Mouse (Mus musculus) urinary bladder, postnatal 25 days (tissue): ENCODE data around the gene Cd9.
"Not testable (repeated sequence)": the region's sequence is repeated elsewhere in the genome, so short reads cannot be mapped to it uniquely, and the experiment has no call there.

ENCODE experiments used
- DNase-seq: peaks from one replicate; pipeline ENCODE4 v3.0.0; 2022; ENCODE audit warnings: low spot score

Gene Cd9

DNA sequence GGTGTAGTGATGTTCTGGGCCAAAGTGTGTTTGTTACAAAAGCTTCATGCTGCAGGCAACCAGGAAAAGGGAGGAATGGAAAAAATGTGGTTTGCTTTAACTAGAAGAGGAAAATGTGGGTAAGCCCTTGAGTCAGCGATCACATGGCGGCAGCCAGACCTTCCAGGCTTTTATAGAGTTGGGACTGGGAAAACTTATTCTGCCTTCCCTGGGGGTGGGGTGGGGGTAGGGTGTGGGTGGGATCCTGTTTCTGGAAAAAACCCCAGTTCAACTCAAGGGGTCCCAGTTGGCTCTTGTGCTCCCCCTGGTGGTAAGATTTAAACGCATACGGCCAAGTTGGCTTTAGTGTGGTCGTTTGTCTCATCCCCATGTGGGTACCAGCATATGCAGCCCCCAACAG, 3.5 kb upstream of the Cd9 start:
- no peak for DNase-seq

DNA sequence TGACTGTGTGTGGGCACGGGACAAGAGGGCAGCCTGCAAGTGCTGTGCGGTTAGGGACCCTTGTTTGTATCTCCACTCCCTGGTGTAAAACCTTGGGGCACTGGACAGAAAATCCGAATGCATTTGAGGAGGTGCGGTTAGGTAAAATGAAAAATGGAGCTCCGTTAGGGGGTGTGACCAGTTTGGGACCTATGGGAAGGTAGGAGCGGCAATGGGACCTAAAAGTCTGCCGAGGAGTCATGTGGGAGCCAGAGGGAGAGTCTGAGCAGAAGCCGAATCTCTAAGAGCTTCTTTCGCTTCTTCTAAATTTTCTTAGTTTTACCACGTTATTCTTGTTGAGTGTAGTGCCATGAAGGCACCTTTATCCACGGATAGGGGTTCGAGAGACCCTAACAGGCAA, 1.8 kb upstream of the Cd9 start:
- no peak for DNase-seq

DNA sequence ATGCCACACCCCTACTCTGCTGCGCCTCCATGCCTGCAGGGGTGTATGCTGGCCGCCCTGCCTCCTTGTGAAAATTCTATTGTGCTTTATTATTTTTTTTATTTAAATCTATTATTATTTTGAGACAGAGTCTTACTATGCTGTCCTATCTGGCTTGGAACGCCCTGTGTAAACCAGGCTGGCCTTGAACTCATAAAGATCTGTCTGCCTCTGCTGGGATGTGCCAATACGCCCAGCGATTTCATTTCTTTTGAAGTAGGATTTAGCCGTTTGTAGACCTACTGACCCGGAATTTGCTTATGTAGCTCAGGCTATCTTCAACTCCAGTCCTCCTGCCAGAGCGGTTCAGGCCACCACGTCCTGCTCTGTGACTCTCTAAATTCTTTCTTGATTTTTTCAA, 770 bp upstream of the Cd9 start:
- DNase-seq, result no peak

DNA sequence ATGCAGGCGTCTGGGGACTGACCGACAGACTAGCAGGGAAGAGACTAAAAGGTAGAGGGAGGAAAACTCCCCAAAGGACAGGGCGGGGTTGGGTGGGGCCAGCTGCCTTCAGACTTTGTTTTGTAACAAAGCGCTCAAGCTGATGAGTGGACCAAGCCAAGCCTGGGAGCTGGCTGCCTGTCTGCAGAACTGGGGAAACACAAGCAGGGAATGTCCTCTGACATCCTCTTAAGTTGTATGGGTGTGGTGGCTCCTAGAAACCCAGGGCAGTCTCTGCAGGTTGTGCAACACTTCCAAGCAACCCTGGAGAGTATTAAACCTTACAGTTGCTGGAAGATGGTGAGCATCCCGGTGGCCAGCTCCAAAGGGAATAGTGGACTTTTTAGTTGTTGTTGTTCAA, 1.4 kb downstream of the Cd9 start:
- no peak for DNase-seq

DNA sequence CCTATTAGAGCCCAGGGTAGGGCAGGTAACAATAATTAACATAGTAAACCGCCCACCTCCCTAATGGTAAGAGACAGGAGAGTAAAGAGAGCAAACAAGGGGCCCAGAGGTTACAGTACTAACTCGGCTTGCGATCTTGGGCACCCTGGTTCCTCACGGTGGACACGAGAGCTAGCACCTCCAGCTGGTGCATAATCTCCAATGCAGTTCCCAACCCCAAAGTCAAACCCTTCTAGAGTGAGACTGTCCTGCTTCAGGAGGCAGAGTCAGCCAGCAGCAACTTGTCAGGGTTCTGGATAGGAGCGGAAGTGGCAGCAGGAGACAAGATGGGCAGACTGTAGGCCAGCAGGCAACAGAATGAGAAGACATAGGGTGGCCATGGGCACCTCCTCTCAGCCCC, 1.9 kb downstream of the Cd9 start:
- DNase-seq, result no peak

DNA sequence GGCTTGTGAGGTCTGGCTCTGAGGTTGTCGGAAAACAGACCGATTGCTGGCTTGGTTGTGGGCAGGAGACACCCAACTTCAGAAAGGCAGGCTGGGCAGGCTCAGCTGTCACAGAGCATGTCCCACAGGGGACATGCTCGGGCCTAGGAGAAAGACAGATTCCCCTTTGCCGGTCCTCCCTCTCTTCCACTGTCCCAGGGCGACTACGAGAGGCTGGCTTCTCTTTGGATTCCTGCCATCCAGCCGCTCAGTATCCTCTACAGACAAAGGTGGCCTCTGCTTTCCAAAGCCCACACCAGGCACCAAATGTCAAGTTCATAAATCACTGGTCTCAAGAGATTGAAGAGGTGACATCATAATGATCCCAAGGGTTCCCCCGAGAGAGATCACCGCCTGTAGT, 2.6 kb downstream of the Cd9 start:
- no peak for DNase-seq

DNA sequence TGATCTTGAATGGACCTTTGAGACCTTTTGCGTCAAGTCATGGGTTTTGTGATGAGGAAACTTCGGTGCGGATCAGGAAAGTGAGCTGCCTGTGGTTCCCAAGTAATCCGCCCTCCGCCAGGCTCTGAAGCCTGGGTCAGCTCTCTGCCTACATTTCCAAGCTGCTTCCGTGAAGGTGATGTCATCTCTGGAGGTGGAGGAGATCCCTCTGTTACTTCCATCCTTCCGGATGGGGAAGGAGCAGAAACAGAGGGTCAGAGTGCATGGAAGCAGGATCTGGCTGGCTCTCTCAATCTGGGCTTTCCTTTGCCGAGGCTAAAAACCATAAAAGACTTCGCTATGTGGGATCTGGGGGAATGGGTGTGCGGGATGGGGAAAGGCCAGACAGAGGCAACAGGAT, 3.2 kb downstream of the Cd9 start:
- DNase-seq, result no peak

DNA sequence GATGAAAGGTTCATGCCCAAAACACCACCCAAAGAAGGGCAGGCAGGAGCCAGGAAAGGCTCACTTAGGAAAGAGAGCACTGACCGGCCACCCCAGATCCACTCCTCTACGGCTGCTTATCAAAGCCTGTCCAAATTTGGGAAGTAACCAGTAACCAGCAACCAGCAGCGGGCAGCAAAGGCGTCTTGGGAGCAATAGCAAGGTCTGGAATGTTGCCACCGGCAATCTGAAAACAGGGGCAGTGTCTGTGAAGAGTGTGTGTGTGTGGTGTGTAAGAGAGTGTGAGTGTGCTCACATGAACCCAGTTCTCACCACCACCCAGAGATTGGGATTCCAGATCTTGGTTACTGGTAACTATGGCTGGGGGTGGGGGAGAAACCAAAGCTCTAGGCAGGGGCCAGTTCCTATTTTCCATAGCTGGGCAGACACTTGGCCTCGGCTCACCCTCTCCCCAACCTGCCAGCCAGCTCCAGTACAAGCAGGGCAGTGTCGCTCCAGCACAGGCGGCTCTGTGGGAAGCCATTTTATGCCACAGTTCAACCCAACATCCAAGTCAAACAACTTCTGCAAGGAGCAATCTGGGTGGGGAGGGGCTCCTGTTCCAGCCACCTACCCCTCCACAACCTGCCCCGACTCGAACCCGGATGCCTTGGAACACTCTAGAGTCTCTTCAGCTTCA, 4.6 kb downstream of the Cd9 start:
- DNase-seq, result no peak

DNA sequence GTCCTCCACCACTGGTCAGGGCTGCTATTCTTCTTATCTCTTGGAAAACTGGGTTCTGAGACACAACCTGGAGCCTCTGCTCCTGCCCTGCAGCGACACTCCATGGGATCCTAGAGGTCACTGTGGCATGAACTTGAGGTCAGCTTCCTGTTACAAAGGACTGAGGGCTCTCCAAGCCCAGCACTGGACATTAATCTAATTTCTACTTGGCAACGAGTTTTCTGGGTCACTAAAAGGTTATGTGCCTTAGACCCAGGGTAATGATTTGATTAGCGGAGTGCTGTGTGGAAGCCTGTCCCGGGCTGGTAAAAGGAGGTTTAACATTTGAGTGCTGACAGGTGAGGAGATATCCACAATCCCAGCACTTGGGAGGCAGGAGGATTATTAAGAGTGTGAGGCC, 9.0 kb downstream of the Cd9 start:
- no peak for DNase-seq

DNA sequence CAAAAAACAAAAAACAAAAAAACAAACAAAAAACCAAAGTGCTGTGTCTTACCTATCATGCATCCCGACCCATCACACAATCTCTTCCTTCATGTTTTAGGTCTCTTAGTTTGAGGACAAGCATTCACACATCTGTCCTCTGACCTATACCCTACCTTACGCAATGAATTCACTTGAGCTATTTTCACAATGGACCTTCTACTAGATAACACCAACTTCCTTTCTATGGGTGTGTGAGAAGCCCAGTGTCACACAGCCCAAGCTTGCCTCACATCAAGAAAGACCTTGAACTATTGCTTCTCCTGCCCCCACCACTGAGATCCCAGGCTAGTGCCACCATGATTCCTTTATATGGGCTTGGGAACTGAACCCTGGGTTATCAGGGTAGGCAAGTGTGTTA, 9.9 kb downstream of the Cd9 start:
- DNase-seq, result no peak

DNA sequence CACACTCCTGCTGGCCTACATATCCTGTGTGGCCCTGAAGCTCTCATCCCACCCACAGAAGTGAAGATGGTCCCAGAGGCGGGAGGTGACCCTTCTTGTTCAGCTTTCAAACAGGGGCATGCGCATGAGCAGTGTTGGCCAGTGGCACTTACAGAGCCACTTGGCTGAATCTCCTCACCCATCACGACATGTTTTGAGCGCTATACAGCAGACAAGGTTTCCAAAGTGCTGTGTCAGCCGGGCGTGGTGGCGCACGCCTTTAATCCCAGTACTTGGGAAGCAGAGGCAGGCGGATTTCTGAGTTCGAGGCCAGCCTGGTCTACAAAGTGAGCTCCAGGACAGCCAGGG, 10.3 kb downstream of the Cd9 start:
- DNase-seq, result not testable (repeated sequence)

DNA sequence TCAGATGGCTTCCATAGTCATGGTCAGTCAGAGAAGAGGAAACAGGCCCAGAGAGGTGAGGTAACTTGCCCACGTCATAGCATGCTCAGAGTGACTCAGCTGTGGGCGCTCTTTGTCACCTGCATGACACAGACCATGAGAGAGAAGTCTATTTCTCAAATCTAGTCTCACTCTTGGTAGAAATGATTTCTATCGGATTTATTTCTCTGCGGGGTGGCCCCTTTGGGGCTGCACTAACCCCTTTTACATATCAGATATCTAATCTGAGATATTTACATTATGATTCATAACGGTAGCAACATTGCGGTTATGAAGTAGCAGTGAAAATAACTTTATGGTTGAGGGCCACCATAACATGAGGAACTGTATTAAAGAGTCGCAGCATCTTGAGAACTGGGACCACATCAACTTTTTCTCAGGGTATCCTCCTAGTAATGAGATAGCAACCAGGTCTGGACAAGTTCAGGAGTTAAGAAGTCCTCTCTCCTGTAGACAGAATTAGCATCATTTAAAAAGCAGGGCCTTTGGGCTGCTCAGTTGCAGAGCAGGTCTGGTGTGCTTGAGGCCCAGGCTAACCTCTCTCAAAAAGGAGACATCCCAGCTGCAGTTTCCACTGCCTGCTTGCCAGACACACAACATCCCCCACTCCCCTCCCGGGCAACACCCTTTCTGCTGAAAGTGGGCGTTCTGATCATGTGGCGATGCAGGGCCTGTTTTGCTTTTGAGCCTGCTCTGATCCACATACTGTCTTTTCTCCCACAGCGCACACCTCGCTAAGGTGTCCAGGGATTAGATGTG, 10.9 kb downstream of the Cd9 start:
- no peak for DNase-seq

DNA sequence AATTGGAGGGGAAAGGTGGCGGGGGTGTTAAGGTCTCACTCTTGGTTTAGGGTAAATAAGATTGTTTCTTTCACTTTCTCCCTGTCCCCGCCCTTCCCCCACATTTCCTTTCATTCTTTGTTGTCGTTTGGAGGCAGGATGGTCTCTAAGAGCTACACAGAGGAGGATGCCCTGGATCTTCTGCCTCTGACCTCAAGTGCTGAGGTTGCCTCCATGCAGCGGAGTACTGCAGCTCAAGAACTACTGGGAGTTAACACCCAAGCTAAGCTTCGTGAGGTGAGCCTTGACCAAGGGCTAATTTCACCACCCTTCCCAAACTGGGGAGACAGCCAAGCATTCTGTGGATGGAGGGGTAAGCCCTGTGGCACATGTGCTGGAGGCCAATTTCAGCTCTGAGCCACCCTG, 12.2 kb downstream of the Cd9 start:
- DNase-seq, result no peak

DNA sequence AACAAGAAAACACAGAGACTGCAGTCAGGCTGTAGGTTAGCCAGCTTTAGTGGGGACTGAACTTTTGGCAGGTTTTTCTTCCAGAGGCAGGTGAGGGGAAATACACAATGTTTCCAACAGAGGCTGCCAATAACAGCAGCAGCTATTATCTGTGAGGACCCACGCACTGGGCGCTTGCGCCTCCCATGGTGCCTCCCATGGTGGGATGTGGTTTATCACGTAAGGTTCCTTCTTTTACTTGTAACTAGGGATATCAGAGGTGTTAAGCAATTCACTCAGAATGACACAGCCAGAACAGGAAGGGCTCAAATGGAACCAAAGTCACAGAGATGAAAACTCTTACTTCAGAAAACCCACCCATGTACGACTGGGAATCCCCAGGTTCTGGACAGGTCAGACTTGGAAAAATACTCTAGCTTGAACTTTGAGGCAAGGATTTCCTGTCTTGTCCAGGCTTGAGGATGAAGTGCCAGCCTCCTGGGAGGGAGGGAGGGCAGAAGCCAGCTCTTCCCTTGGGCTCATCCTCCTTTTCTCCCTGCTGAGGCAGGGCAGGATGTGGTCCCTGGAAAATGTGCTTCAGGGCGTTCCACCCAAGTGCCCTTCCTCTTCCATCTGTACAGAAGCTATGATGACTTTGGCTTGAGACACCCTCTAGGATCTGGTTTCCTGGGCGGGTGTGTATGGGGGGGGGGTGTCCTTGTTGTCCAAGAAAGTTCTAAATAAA, 12.8 kb downstream of the Cd9 start:
- DNase-seq, result no peak

DNA sequence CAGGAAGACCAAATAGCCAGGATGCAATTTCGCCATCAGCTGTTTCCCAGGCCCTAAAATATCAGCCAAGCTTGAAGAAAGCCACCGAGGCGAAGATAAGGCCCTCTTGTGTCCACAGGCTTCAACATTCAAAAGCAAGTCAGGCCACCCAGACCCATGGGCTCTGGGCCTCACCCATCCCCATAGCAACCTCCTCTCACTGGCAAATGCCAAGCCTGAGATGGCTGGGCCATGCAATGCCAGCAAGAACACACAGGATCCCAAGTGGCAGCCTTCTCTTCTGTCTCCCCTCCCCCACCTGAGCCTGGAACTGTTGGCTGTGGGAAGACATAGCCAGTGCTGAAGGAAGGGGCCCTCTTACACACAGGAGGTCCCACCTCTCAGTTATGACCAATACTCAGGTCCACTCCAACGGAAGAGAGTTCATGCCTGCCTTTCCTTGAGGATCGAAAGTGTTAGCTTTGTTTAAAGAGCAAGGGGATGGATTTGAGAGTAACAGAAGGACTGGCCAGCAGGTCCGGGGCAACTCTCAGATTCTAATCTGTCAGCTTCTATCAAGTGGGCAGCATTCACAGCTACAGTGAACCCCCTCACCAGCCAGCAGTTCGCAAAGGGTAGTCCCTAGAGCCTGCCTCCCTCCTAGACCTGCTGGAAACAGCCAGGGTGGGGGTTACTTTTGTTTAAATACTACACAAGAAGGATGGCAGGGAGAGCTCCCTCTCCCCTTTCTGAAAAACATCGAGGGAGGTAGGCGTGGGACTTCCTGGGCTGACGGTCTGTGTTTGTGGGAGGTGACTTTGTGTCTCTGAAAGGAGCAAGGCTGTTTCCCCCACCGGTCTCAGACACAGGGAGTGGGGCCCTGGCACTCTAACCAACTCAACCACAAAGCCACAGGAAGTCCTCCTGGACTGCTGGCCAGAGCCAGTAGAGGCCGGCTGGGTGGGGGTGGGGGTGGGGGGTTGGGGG, 13.9 kb downstream of the Cd9 start:
- no peak for DNase-seq

DNA sequence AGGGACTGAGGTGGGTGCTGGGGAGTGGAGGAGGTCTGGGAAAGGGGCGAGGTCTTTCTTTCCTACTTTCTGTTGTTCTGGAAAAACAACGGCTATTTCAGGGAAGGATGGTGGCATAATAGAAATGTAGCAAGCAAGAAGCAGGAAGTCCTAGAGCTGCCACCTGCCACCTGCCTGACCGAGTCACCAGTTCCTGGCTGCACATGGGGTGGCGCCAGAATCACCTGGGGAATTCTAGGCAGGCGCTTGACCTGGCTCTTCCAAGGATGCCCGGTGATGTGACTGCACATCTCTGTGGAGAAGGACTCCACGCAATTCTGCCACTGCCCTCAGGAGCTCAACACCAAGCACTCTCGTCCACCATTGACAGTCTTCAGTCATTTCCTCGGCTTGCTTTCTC, 15.2 kb downstream of the Cd9 start:
- no peak for DNase-seq

DNA sequence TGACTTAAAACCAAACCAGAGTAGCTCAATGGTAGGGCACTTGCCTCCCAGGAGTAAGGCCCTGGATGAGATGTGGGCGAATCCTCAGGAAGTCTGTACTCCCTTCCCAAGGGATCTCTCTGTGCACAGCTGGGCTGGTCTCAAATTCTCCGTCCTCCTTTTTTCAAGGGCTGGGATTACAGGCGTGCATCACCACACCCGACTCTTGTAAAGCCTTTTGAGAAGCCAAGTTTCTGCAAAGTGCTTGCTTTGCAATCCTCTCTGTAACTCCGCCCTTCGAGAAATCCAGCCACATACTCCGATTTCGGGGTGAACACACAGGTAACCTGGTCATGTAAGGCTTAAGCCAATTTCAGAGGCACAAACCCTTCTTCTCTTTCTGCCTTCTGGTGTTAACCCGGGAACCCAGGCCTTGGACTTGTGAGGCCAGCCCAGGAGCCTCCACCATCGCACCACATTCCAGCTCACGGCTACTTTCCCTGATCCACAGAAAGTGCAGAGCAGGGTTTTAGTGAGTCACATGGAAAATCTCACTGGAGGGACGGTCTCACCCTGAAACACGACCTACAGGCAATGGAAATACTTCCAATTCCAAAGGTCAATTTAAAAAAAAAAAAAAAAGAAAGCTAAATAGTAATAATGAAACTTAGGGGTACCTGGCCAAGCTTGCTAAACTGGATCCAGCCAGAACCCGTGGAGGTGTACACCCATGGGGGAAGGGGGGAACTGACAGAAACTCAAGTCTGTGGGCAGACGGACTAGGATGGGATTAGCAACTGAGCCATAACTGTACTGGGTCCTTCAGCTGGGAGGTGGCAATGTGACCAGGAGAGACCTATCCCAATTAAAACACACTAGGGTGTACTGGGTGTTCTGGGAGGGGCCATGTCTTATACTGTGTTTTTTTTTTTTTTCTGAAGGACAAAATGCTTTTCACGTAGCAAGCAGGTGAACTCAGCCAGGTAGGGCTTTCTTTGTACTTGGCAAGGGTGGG, 16.2 kb downstream of the Cd9 start:
- no peak for DNase-seq

DNA sequence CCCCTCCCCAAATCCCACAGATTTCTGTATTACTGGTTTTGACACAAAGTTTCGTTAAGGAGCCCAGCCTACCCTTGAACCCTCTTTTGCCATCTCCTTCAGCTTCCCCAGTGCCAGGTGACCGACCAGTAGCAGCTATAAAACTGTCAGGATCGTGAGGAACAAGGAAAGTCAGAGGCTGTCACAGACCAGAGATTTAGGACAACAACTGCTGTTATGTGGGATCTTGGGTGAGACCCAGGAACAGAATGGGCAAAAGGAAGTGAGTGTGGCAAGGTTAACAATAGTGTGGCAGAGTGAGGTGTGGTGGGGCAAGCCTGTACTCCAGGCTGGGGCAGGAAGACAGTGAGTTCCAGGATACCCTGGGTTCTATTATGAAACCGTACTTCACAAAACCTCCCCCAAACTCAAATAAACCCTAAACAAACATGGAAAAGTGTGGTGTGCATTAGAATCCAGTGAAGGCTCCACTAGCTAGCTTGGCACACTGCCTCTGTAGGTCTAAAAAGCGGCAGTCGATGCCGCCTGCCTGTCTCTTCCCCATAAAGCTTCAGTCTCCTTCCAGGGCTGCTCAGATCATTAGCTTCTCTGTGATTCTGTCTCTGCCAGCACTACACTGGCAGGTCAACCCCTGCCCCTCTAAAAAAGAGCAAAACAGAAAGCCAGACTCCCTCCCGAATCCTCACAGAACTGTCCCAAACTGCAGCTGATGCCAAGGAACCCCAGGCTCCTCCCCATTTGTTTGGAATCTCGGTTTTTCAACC, 17.6 kb downstream of the Cd9 start:
- no peak for DNase-seq

DNA sequence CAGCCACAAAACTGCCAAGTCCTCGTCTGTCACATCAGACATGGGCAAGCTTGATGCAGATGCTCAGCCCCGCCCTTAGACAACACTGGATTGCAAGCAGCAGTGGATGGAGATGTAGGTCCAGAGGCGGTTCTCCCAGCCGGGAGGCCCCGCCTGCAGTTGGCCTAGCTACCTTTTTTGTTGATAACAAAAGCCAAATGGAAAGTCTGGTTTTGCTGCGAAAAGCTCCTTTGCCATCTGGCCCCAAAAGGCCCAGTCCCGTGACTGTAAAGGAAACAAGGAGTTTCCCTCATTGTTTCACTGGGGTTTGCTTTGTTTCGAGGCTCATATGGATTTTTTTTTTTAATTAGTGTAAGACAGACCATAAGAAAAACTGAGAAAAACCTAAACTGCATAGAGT, 18.5 kb downstream of the Cd9 start:
- DNase-seq, result no peak

DNA sequence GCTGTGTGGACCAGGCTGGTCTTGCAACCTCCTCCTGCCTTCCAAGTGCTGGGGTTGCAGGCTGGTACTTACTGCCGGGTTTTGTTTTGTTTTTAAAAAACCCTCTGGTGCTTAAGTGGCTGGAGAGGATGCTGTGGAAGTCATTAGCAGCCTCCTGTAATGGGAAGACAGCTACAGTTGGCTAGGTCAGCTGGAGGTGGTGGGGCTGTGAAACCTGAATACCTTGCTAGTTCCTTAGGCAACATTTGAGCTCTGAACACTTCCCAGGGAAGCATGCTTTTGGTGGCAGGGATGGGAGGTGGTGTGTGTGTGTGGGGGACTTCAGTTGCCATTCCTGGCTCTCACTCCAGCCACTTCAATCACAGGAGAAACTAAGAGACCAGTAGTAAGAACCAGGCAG, 19.4 kb downstream of the Cd9 start:
- no peak for DNase-seq
